ENCODE assay signal across 10 mouse cellular contexts in genomic region chrX:72655381-72655780, GRCm38 (mm10). TPM values are rescaled to one million over a fixed set of nuclear protein-coding genes. Genes with fewer than 3 reads are reported as not detected.
A peak's percentile ranks its signal among the peaks of the same experiment; 100 is the strongest.
DNase-seq lines count a peak whose midpoint lies in the region; ATAC-seq lines count a peak whose summit lies in the region.
"Had no signal": no experiment of that assay in that cellular context is flagged by ENCODE, and none has a peak within 500 bp of the region (broad histone marks: within the 10 kb centered on the region; RNA-seq: fewer than 3 reads in every experiment).

No protein-coding gene starts in this region.

- H3K9ac ChIP-seq in lung, embryonic 16.5 days (ENCODE audit: low read length), result no peak overlapping the region
- H3K9ac ChIP-seq in limb, embryonic 15.5 days, result no peak overlapping the region

- H3K36me3 ChIP-seq in lung, embryonic 16.5 days (ENCODE audit: control insufficient read depth, insufficient read depth, low read length), result no peaks in the 10 kb centered on the region
- H3K36me3 ChIP-seq in limb, embryonic 15.5 days, result no peaks in the 10 kb centered on the region

- H3K9me3 ChIP-seq in lung, embryonic 16.5 days (ENCODE audit: control insufficient read depth, low read length), result no peaks in the 10 kb centered on the region
- H3K9me3 ChIP-seq in limb, embryonic 15.5 days, result no peaks in the 10 kb centered on the region

- no peaks in the 10 kb centered on the region for H3K4me1 ChIP-seq in lung, embryonic 16.5 days (replicated peaks; ENCODE audit: control insufficient read depth, insufficient read depth, low read length)
- no peaks in the 10 kb centered on the region for H3K4me1 ChIP-seq in limb, embryonic 15.5 days

- H3K4me2 ChIP-seq in lung, embryonic 16.5 days (ENCODE audit: low read depth, low read length), result peak overlapping the region; percentile 38
- peak overlapping the region; percentile 44 for H3K4me2 ChIP-seq in limb, embryonic 15.5 days

- H3K27me3 ChIP-seq in lung, embryonic 16.5 days (ENCODE audit: control insufficient read depth, insufficient read depth, low read depth, low read length), result no peaks in the 10 kb centered on the region; the same call in 1 of the 2 replicates
- H3K27me3 ChIP-seq in limb, embryonic 15.5 days, result peaks cover 6% of the 10 kb centered on the region; the same call in 1 of the 2 replicates

- H3K27ac ChIP-seq in lung, embryonic 16.5 days (ENCODE audit: low read length), result no peak overlapping the region
- H3K27ac ChIP-seq in limb, embryonic 15.5 days, result no peak overlapping the region

- 11% methylated on average over 5 of the region's 5 CpGs for WGBS in lung, embryonic 16.5 days
- 24% methylated on average over 5 of the region's 5 CpGs for WGBS in limb, embryonic 15.5 days

- H3K4me3 ChIP-seq in lung, embryonic 16.5 days (ENCODE audit: low read length), result no peak overlapping the region; the same call in 1 of the 2 replicates
- peak overlapping the region; percentile 31 for H3K4me3 ChIP-seq in limb, embryonic 15.5 days

- no peak for DNase-seq in frontal cortex, adult 2 months (ENCODE audit: extremely low spot score in 1 of 2, low spot score in 1 of 2)
- no peak for DNase-seq in lung, postnatal 10 days
- DNase-seq in thymus, adult 18-20 months, result no peak
- DNase-seq in yolk sac, embryonic 10.5 days (ENCODE audit: low spot score), result no peak
- no peak for DNase-seq in adrenal gland, postnatal 10 days

- 0 out of 2 replicates have a peak, but pooled peaks have one; percentile 27 for ATAC-seq in frontal cortex, adult (ENCODE audit: low TSS enrichment)
- no peak for ATAC-seq in lung, embryonic 16.5 days (ENCODE audit: low read depth)
- no peak for ATAC-seq in limb, embryonic 15.5 days (ENCODE audit: insufficient number of reproducible peaks, low FRiP score, low TSS enrichment, low read depth)
- ATAC-seq: activated CD4-positive, CD25-positive, alpha-beta regulatory T cell, adult 4 months had no signal

RNA-seq across cellular contexts. Expression of gene Gabra3, which starts 1.3 kb away (rescaled TPM):
- polyA plus RNA-seq in frontal cortex, adult 2 months (2012; rRNA removed), result 77.9 and 84.5 TPM in 2 replicates
- 1.4 and 1.7 TPM in 2 replicates for polyA plus RNA-seq in lung, embryonic 16.5 days (2015; fragmentation: Nextera tagmentation; extraction: Ambion mirVana)
- polyA plus RNA-seq in limb, embryonic 15.5 days (2015; fragmentation: Nextera tagmentation; extraction: Ambion mirVana), result 2.0 TPM in 2 replicates
- 1 to 10 TPM in 1 of 2 experiments, under 1 TPM in 1; 0.70 to 1.6 TPM for total RNA-seq in adrenal gland, postnatal 10 days (2021)
- total RNA-seq: megakaryocyte-erythroid progenitor cell, adult 5-6 weeks had no signal
- polyA plus RNA-seq: activated CD4-positive, CD25-positive, alpha-beta regulatory T cell, adult 4 months had no signal

Comparison
In these comparisons a context has a peak if more than half of its experiments do, and no peak if none do; other contexts are left out.
1. RNA of gene Gabra3, which starts 1.3 kb away (polyA plus RNA-seq): 77.9 to 84.5 TPM in frontal cortex, adult 2 months; 2.0 TPM in limb, embryonic 15.5 days and 1.4 to 1.7 TPM in lung, embryonic 16.5 days; every median in the first group is over 10 times any median in the second.